Comparison of ENCODE assay signal across 8 mouse cellular contexts in the genomic region with DNA sequence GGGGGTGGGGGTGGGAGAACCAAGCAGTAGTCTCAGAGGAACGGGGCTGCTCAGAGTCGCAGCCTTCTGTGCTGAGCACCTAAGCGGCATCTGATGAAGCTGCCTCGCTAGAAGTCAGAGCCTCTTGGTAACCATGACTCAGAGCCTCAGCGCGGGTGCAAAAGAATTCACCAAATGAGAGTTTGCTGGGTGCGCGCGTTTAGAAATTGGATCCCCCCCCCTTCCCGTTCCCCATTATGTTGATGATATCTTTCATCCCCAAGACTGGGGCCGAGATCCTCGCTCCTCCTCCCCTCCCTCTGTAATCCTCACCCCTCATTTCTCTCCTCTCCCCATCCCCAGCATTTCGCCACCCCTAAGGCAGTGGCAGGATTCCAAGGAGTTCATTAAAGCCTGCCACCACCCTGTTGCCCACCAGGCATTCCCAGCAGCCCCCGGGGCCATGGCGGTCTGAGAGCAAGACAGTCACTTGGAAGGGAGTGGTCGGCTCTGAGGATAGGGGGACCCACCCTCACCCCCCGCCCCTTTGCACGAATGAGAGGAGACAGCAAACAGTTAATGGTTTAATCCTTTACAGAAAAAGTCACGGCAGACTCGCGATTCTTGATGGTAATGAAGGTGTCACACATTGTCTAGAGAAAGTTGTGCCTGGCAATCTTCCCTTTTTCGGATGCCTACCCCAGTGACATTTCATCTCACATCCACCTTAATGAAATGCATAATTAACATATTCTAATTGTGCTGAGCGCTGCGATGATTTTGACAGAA.
DNase-seq lines count a peak whose midpoint lies in the region; ATAC-seq and TF ChIP-seq lines count a peak whose summit lies in the region.

No protein-coding gene starts in this region.

- ATAC-seq in lung, postnatal 0 days: 0 out of 2 replicates have a peak, but pooled peaks have one; percentile 25
- ATAC-seq in forebrain, embryonic 16.5 days: peak; percentile 79
- no peak for ATAC-seq in limb, embryonic 14.5 days (ENCODE audit: low FRiP score, low read depth)
- ATAC-seq in stomach, embryonic 15.5 days (ENCODE audit: insufficient read depth, low FRiP score, low read depth): no peak

- H3K4me1 ChIP-seq in lung, postnatal 0 days (ENCODE audit: insufficient read depth, low read depth, low read length): no peaks in the 10 kb centered on the region
- H3K4me1 ChIP-seq in forebrain, embryonic 16.5 days (replicated peaks; ENCODE audit: control insufficient read depth, insufficient read depth, low read length): peaks cover 24% of the 10 kb centered on the region
- peaks cover 13% of the 10 kb centered on the region; the same call in 1 of the 2 replicates for H3K4me1 ChIP-seq in limb, embryonic 14.5 days (ENCODE audit: control insufficient read depth, insufficient read depth, low read length)
- H3K4me1 ChIP-seq in stomach, embryonic 15.5 days: peaks cover 8% of the 10 kb centered on the region; the same call in 1 of the 2 replicates

- peak overlapping the region; percentile 28; the same call in 1 of the 2 replicates for H3K4me2 ChIP-seq in lung, postnatal 0 days (replicated peaks; ENCODE audit: low read depth, low read length)
- peak overlapping the region; percentile 76 for H3K4me2 ChIP-seq in forebrain, embryonic 16.5 days (ENCODE audit: low read length)
- peak overlapping the region; percentile 53 for H3K4me2 ChIP-seq in limb, embryonic 14.5 days (replicated peaks; ENCODE audit: low read depth, low read length, severe bottlenecking)
- peak overlapping the region; percentile 60 for H3K4me2 ChIP-seq in stomach, embryonic 15.5 days

- H3K9ac ChIP-seq in lung, postnatal 0 days (replicated peaks; ENCODE audit: low read depth): no peak overlapping the region
- peak overlapping the region; percentile 28; the same call in 1 of the 2 replicates for H3K9ac ChIP-seq in forebrain, embryonic 16.5 days (replicated peaks; ENCODE audit: low read depth, low read length)
- H3K9ac ChIP-seq in limb, embryonic 14.5 days (ENCODE audit: low read depth, low read length, severe bottlenecking): no peak overlapping the region
- H3K9ac ChIP-seq in stomach, embryonic 15.5 days: no peak overlapping the region

- no peaks in the 10 kb centered on the region for H3K9me3 ChIP-seq in lung, postnatal 0 days (ENCODE audit: low read length)
- no peaks in the 10 kb centered on the region for H3K9me3 ChIP-seq in forebrain, embryonic 16.5 days (ENCODE audit: control insufficient read depth, low read length)
- no peaks in the 10 kb centered on the region for H3K9me3 ChIP-seq in limb, embryonic 14.5 days (ENCODE audit: control insufficient read depth, low read length)
- no peaks in the 10 kb centered on the region for H3K9me3 ChIP-seq in stomach, embryonic 15.5 days

- DNase-seq in lung, postnatal 0 days (ENCODE audit: low spot score): peak; percentile 21
- DNase-seq in lung, postnatal 10 days: no peak
- peak; percentile 41 for DNase-seq in limb, embryonic 14.5 days (ENCODE audit: low spot score)
- DNase-seq in ovary, postnatal 36 days (ENCODE audit: low spot score): no peak
- no peak for DNase-seq in adrenal gland, postnatal 36 days
- DNase-seq in heart, postnatal 4 days: no peak

- H3K36me3 ChIP-seq in lung, postnatal 0 days (ENCODE audit: insufficient read depth, low read length): no peaks in the 10 kb centered on the region
- no peaks in the 10 kb centered on the region for H3K36me3 ChIP-seq in forebrain, embryonic 16.5 days (ENCODE audit: control insufficient read depth, insufficient read depth)
- no peaks in the 10 kb centered on the region for H3K36me3 ChIP-seq in limb, embryonic 14.5 days (ENCODE audit: control insufficient read depth, insufficient read depth, low read length)
- no peaks in the 10 kb centered on the region for H3K36me3 ChIP-seq in stomach, embryonic 15.5 days

- TF ChIP-seq CTCF in lung, postnatal 0 days (IDR thresholded peaks at IDR 0.05): no peak

- no peak overlapping the region for H3K4me3 ChIP-seq in lung, postnatal 0 days (ENCODE audit: low read depth, low read length)
- peak overlapping the region; percentile 43 for H3K4me3 ChIP-seq in forebrain, embryonic 16.5 days (replicated peaks; ENCODE audit: low read length)
- H3K4me3 ChIP-seq in limb, embryonic 14.5 days (replicated peaks; ENCODE audit: low read length): peak overlapping the region; percentile 29
- H3K4me3 ChIP-seq in stomach, embryonic 15.5 days (replicated peaks): peak overlapping the region; percentile 22

- 26% methylated on average over 24 of the region's 24 CpGs for WGBS in lung, postnatal 0 days
- 5% methylated on average over 24 of the region's 24 CpGs for WGBS in forebrain, embryonic 16.5 days
- WGBS in limb, embryonic 14.5 days: 25% methylated on average over 24 of the region's 24 CpGs
- WGBS in stomach, embryonic 15.5 days: 27% methylated on average over 24 of the region's 24 CpGs

- no peak for TF ChIP-seq POLR2A in limb, embryonic 14.5 days (IDR thresholded peaks at IDR 0.05; ENCODE audit: borderline replicate concordance, extremely low read depth, insufficient read depth, insufficient read length)

- TF ChIP-seq EP300 in lung, postnatal 0 days (IDR thresholded peaks at IDR 0.05): no peak

- H3K27ac ChIP-seq in lung, postnatal 0 days (ENCODE audit: low read length): no peak overlapping the region
- H3K27ac ChIP-seq in forebrain, embryonic 16.5 days (ENCODE audit: low read length): peak overlapping the region; percentile 76
- no peak overlapping the region for H3K27ac ChIP-seq in limb, embryonic 14.5 days (replicated peaks; ENCODE audit: low read depth, low read length)
- H3K27ac ChIP-seq in stomach, embryonic 15.5 days: no peak overlapping the region

- H3K27me3 ChIP-seq in lung, postnatal 0 days (replicated peaks; ENCODE audit: insufficient read depth, low read length): no peaks in the 10 kb centered on the region
- H3K27me3 ChIP-seq in forebrain, embryonic 16.5 days (replicated peaks; ENCODE audit: control insufficient read depth, insufficient read depth, low read length): 0 out of 2 replicates have a peak, but pooled peaks cover 2% of the 10 kb centered on the region
- no peaks in the 10 kb centered on the region for H3K27me3 ChIP-seq in limb, embryonic 14.5 days (ENCODE audit: control insufficient read depth, insufficient read depth, low read length)
- no peaks in the 10 kb centered on the region for H3K27me3 ChIP-seq in stomach, embryonic 15.5 days (replicated peaks)

Comparison
In these comparisons a context has a peak if more than half of its experiments do, and no peak if none do; other contexts are left out.
1. DNase-seq: peak in lung, postnatal 0 days (single experiment) and limb, embryonic 14.5 days (single experiment); none in lung, postnatal 10 days (single experiment), ovary, postnatal 36 days (single experiment), adrenal gland, postnatal 36 days (0 of 2) and heart, postnatal 4 days (single experiment).
2. ATAC-seq: peak in lung, postnatal 0 days (single experiment) and forebrain, embryonic 16.5 days (single experiment); none in limb, embryonic 14.5 days (single experiment) and stomach, embryonic 15.5 days (single experiment).
3. Peak in every context shown above with its lines, with median percentiles within 50 percentile points of each other: H3K4me2 ChIP-seq.